9 mouse cellular contexts compared by ENCODE assay signal in the genomic region with DNA sequence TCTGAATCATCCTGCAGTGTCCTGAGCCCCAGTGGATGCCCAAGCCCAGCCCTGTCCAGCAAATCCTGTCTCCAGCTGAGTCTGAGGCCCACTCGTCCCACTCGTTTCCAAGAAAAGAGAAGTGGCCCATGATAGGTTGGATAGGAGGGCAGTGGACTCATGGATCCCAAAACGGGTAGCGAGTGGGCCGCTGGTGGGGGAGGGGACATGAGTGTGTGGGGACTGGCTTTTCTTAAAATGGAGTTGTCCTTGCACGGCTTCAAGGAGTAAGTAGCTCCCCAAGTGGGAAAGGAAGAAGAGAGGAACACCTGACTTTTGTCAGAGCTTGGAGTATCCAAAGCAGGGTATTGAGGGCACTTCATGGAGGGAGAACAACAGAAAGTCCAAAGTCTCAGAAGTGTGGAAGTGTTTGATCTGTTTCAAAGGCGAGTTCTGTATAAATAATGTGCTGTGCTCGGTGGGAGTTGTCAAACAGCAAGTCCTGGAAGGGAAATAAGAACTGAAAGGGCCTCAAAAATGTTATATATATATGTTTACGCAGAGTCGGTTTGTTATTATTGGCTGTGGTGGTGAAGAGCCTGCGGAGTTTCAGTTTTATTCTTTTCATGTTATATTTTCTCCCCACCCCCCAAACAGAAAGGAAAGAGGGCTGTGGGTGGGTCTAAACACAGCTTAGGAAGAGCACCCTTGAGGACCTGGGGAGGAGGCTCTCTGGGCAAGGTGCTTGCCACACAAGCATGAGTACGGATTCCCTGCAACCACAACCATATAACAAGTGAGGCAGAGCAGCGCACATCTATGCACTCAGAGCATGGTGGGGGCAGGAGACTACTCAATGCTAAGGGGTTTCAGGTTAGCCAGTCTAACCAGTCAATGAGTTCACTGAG.
DNase-seq lines count a peak whose midpoint lies in the region; ATAC-seq and TF ChIP-seq lines count a peak whose summit lies in the region.
"Had no signal": no experiment of that assay in that cellular context is flagged by ENCODE, and none has a peak within 500 bp of the region (broad histone marks: within the 10 kb centered on the region; RNA-seq: fewer than 3 reads in every experiment).

No protein-coding gene starts in this region.

- H3K9ac ChIP-seq in heart, embryonic 15.5 days = no peak overlapping the region
- H3K9ac ChIP-seq in midbrain, embryonic 14.5 days (replicated peaks; ENCODE audit: low read length) = no peak overlapping the region
- H3K9ac ChIP-seq in hindbrain, postnatal 0 days (replicated peaks; ENCODE audit: low read length) = no peak overlapping the region
- H3K9ac ChIP-seq in neural tube, embryonic 15.5 days (replicated peaks) = no peak overlapping the region

- peak overlapping the region; percentile 66 for H3K27ac ChIP-seq in heart, embryonic 15.5 days
- H3K27ac ChIP-seq in midbrain, embryonic 10.5 days (replicated peaks) = peak overlapping the region; percentile 42; the same call in 1 of the 2 replicates
- H3K27ac ChIP-seq in midbrain, embryonic 14.5 days (replicated peaks; ENCODE audit: low read depth, low read length) = no peak overlapping the region; the same call in none of the 2 replicates
- H3K27ac ChIP-seq in hindbrain, postnatal 0 days = peak overlapping the region; percentile 67
- H3K27ac ChIP-seq in neural tube, embryonic 15.5 days (replicated peaks) = peak overlapping the region; percentile 74

- intact Hi-C loops in heart, postnatal 10 days (cut with DNase I) = loop anchor here (2.0 kb wide), 1 partner anchor 35 kb away; no protein-coding TSS in a partner anchor

- no peaks in the 10 kb centered on the region for H3K9me3 ChIP-seq in heart, embryonic 15.5 days (replicated peaks)
- no peaks in the 10 kb centered on the region for H3K9me3 ChIP-seq in midbrain, embryonic 10.5 days (replicated peaks)
- H3K9me3 ChIP-seq in midbrain, embryonic 14.5 days (ENCODE audit: control insufficient read depth, low read length) = no peaks in the 10 kb centered on the region
- H3K9me3 ChIP-seq in hindbrain, postnatal 0 days (ENCODE audit: low read length) = no peaks in the 10 kb centered on the region
- H3K9me3 ChIP-seq in neural tube, embryonic 15.5 days (replicated peaks) = no peaks in the 10 kb centered on the region

- H3K27me3 ChIP-seq in heart, embryonic 15.5 days = no peaks in the 10 kb centered on the region
- H3K27me3 ChIP-seq in midbrain, embryonic 10.5 days (ENCODE audit: low read depth, poor library complexity, severe bottlenecking) = no peaks in the 10 kb centered on the region
- H3K27me3 ChIP-seq in midbrain, embryonic 14.5 days (ENCODE audit: control insufficient read depth, insufficient read depth, low read length) = no peaks in the 10 kb centered on the region
- no peaks in the 10 kb centered on the region for H3K27me3 ChIP-seq in hindbrain, postnatal 0 days (ENCODE audit: insufficient read depth, low read length)
- H3K27me3 ChIP-seq in neural tube, embryonic 15.5 days (replicated peaks) = no peaks in the 10 kb centered on the region

- no peak overlapping the region for H3K4me3 ChIP-seq in heart, embryonic 15.5 days
- H3K4me3 ChIP-seq in midbrain, embryonic 10.5 days = no peak overlapping the region
- no peak overlapping the region for H3K4me3 ChIP-seq in midbrain, embryonic 14.5 days (replicated peaks; ENCODE audit: low read depth, low read length)
- no peak overlapping the region for H3K4me3 ChIP-seq in hindbrain, postnatal 0 days (ENCODE audit: low read length)
- H3K4me3 ChIP-seq in neural tube, embryonic 15.5 days (replicated peaks) = no peak overlapping the region

- H3K4me1 ChIP-seq in heart, embryonic 15.5 days (replicated peaks) = peaks cover 8% of the 10 kb centered on the region
- H3K4me1 ChIP-seq in midbrain, embryonic 10.5 days = peaks cover 21% of the 10 kb centered on the region
- H3K4me1 ChIP-seq in midbrain, embryonic 14.5 days (ENCODE audit: control insufficient read depth, insufficient read depth, low read length) = 0 out of 2 replicates have a peak, but pooled peaks cover 6% of the 10 kb centered on the region
- H3K4me1 ChIP-seq in hindbrain, postnatal 0 days (ENCODE audit: insufficient read depth, low read length) = peaks cover 19% of the 10 kb centered on the region
- peaks cover 26% of the 10 kb centered on the region for H3K4me1 ChIP-seq in neural tube, embryonic 15.5 days

- no peak overlapping the region for H3K4me2 ChIP-seq in heart, embryonic 15.5 days
- no peak overlapping the region for H3K4me2 ChIP-seq in midbrain, embryonic 14.5 days (ENCODE audit: low read length)
- no peak overlapping the region for H3K4me2 ChIP-seq in hindbrain, postnatal 0 days (ENCODE audit: low read depth, low read length)
- H3K4me2 ChIP-seq in neural tube, embryonic 15.5 days = no peak overlapping the region

- no peak for ATAC-seq in heart, embryonic 15.5 days (replicated peaks; ENCODE audit: insufficient number of reproducible peaks, insufficient read depth, low FRiP score, low read depth)
- ATAC-seq in midbrain, embryonic 14.5 days (ENCODE audit: low FRiP score, low TSS enrichment) = no peak
- no peak for ATAC-seq in hindbrain, postnatal 0 days
- ATAC-seq in neural tube, embryonic 15.5 days (ENCODE audit: low FRiP score) = no peak

- TF ChIP-seq CTCF in hindbrain, postnatal 0 days (IDR thresholded peaks at IDR 0.05; ENCODE audit: low read depth) = no peak

- DNase-seq in heart, postnatal 10 days = no peak
- DNase-seq in midbrain, embryonic 10.5 days (ENCODE audit: low spot score) = no peak
- no peak for DNase-seq in midbrain, embryonic 14.5 days
- DNase-seq in hindbrain, postnatal 0 days (ENCODE audit: low spot score) = no peak
- DNase-seq in thymus, postnatal 36 days = no peak
- no peak for DNase-seq in cerebellum, postnatal 4 days (ENCODE audit: low spot score in 2 of 2)
- DNase-seq: thymus, postnatal 25 days had no signal

- 63% methylated on average over 13 of the region's 13 CpGs for WGBS in heart, embryonic 15.5 days
- 81% methylated on average over 13 of the region's 13 CpGs for WGBS in midbrain, embryonic 10.5 days
- WGBS in midbrain, embryonic 14.5 days = 77% methylated on average over 13 of the region's 13 CpGs
- 64% methylated on average over 13 of the region's 13 CpGs for WGBS in hindbrain, postnatal 0 days
- WGBS in neural tube, embryonic 15.5 days = 76% methylated on average over 13 of the region's 13 CpGs

- H3K36me3 ChIP-seq in heart, embryonic 15.5 days = no peaks in the 10 kb centered on the region
- H3K36me3 ChIP-seq in midbrain, embryonic 10.5 days = no peaks in the 10 kb centered on the region
- H3K36me3 ChIP-seq in midbrain, embryonic 14.5 days (ENCODE audit: control insufficient read depth, insufficient read depth, low read length) = no peaks in the 10 kb centered on the region
- no peaks in the 10 kb centered on the region for H3K36me3 ChIP-seq in hindbrain, postnatal 0 days (ENCODE audit: insufficient read depth, low read length)
- no peaks in the 10 kb centered on the region for H3K36me3 ChIP-seq in neural tube, embryonic 15.5 days
